Mouse (Mus musculus) heart, adult 2 months (tissue): ENCODE results near the gene Armc9.

Experiments
- CTCF ChIP-seq: fragments of 200-600 bp; IDR thresholded peaks from 2 replicates; pipeline ENCODE4 v1.8.1; 2022; ENCODE audit warnings: antibody characterized with exemption, mild to moderate bottlenecking, moderate library complexity
- EP300 ChIP-seq: fragments of 200-500 bp; IDR thresholded peaks from 2 replicates; pipeline ENCODE4 v1.6.1; 2011; ENCODE audit warnings: low read depth, low read length, control low read depth; ENCODE audit not compliant: insufficient read depth
- POLR2A ChIP-seq: fragments of 200-500 bp; IDR thresholded peaks from 2 replicates; pipeline ENCODE4 v1.6.1; 2011; ENCODE audit warnings: mild to moderate bottlenecking, low read depth, low read length, control low read depth; ENCODE audit not compliant: insufficient read depth

- TF ChIP-seq CTCF = no peak
- no peak for TF ChIP-seq EP300
- no peak for TF ChIP-seq POLR2A
These were observed 149.3 kb downstream of the Armc9 start for GRCm38 (mm10) chr1:86303873-86304250.
